Mouse (Mus musculus) embryonic facial prominence, embryonic 11.5 days (tissue): ENCODE results near the gene Rasgef1b. TPM values are rescaled to one million over a fixed set of nuclear protein-coding genes. Genes with fewer than 3 reads are reported as not detected.

Experiments
- ATAC-seq: fragments of 200-750 bp; cut with Nextera tagmentation; replicated peaks from 2 replicates; pipeline ENCODE4 v1.8.0; 2017; ENCODE audit warnings: low read depth; ENCODE audit not compliant: insufficient number of reproducible peaks, low FRiP score, low TSS enrichment
- DNase-seq: peaks from one replicate; pipeline ENCODE4 v3.0.0-alpha.2; 2015; ENCODE audit warnings: low spot score
- H3K27ac ChIP-seq: fragments of 300-500 bp; sonication (generic); replicated peaks from 2 replicates; pipeline ENCODE4 v1.5.1; 2014; ENCODE audit warnings: mild to moderate bottlenecking, low read depth, low read length, control low read depth
- H3K27me3 ChIP-seq: fragments of 300-500 bp; sonication (generic); 2 replicates; pipeline ENCODE4 v1.6.1; 2014; ENCODE audit warnings: mild to moderate bottlenecking, low read length, moderate library complexity, mixed read lengths; ENCODE audit not compliant: control insufficient read depth, insufficient read depth
- H3K36me3 ChIP-seq: fragments of 300-500 bp; sonication (generic); replicated peaks from 2 replicates; pipeline ENCODE4 v1.6.1; 2014; ENCODE audit warnings: low read depth, mild to moderate bottlenecking, low read length, moderate library complexity, mixed read lengths; ENCODE audit not compliant: control insufficient read depth, insufficient read depth
- H3K4me1 ChIP-seq: fragments of 300-500 bp; sonication (generic); 2 replicates; pipeline ENCODE4 v1.6.1; 2014; ENCODE audit warnings: low read length, mixed read lengths; ENCODE audit not compliant: control insufficient read depth, insufficient read depth
- H3K4me2 ChIP-seq: fragments of 300-500 bp; sonication (generic); 2 replicates; pipeline ENCODE4 v1.6.1; 2014; ENCODE audit warnings: low read depth, mild to moderate bottlenecking, control low read depth, low read length, moderate library complexity
- H3K4me3 ChIP-seq: fragments of 300-500 bp; sonication (generic); 2 replicates; pipeline ENCODE4 v1.5.1; 2014; ENCODE audit warnings: low read depth, low read length, control low read depth
- H3K9ac ChIP-seq: fragments of 300-500 bp; sonication (generic); replicated peaks from 2 replicates; pipeline ENCODE4 v1.6.1; 2014; ENCODE audit warnings: mild to moderate bottlenecking, control low read depth, low read length
- H3K9me3 ChIP-seq: fragments of 300-500 bp; sonication (generic); replicated peaks from 2 replicates; pipeline ENCODE4 v1.6.1; 2016; ENCODE audit warnings: mild to moderate bottlenecking, low read length, inconsistent platforms, mixed read lengths; ENCODE audit not compliant: control insufficient read depth
- WGBS: fragments of 180-500 bp; shearing (Covaris S2); extraction: QIAGEN DNeasy Blood & Tissue Kit; methylation state at CpG from one replicate; pipeline ENCODE4 v1.1.7; 2014; 5-methylcytosine and 5-hydroxymethylcytosine counted together
- polyA plus RNA-seq: library from polyadenylated mRNA; unstranded; fragments of >200 nt; fragmentation: Nextera tagmentation; extraction: Ambion mirVana; gene quantifications from 2 replicates; pipeline ENCODE4 v1.2.1, GENCODE M21; 2014

Gene Rasgef1b
- polyA plus RNA-seq, 1 experiment from 2014 or later: 14.2 TPM

DNA sequence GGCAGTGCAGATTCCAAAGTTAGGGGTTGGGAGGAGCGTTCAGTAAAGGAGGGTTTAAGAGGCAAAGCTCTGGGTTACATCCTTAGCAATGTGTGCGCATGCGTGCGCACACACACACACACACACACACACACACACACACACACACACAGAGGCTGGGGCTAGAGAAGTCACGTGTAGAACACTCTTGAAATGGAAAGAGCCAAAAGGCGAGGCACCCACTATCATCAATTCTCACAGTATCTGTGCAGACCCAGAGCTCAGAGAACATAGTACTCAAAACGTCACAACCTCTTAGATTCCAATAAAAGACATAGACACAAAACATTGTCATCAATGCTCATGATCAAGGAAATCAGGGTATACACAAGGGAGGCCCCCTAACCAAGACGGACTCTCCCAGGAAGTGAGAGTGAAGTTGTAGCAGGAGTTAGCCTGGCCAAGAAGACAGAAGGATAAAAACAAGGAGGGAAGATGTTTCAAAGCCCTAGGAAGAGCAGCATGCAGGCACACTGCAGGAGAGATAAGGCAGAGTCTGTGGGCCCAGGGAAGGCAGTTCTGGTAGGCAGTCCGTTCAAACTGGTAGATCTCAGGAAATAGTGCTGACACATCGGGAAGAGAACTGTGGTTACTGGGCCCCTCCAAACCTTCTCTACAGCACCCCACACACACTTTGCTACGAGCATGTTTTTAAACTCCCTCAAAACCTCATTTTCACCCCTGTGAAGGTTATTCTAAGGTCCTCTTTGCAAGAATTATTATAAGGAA lies 324.3 kb downstream of the Rasgef1b start:
- no peaks in the 10 kb centered on the region for H3K27me3 ChIP-seq
- no peak overlapping the region for H3K4me2 ChIP-seq
- no peaks in the 10 kb centered on the region for H3K9me3 ChIP-seq
- 88% methylated on average over 11 of the region's 11 CpGs for WGBS
- no peak overlapping the region for H3K27ac ChIP-seq
- DNase-seq: no peak
- no peak for ATAC-seq
- no peak overlapping the region for H3K9ac ChIP-seq
- H3K4me1 ChIP-seq: no peaks in the 10 kb centered on the region
- no peak overlapping the region for H3K4me3 ChIP-seq
- H3K36me3 ChIP-seq: no peaks in the 10 kb centered on the region

DNA sequence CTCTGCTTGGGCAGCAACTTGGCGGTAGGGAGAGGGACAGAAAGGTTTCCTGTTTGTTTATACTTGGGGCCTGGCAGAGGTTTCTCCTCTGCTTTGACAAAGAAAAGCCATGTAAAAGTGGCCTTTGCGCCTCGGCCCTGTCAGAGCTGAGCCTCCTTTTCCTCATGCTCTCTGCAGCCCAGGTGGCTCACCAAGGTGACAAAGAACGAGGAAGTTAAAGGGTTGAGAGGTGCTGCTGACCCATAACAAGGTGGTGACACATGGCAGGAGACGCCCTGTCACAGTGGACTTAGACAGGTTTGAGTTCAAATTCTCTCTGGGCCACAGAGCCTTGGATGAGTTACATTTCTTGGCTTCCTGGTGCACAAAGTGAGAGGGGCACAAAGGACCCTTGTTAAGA lies 325.5 kb downstream of the Rasgef1b start:
- Histone ChIP-seq H3K9me3 (no peaks in the 10 kb centered on the region), H3K4me1 (no peaks in the 10 kb centered on the region), H3K9ac (no peak overlapping the region), H3K27ac (no peak overlapping the region), H3K4me2 (no peak overlapping the region), H3K4me3 (no peak overlapping the region), H3K27me3 (no peaks in the 10 kb centered on the region), H3K36me3 (no peaks in the 10 kb centered on the region)
- DNase-seq: no peak
- WGBS: 55% methylated on average over 5 of the region's 5 CpGs
- ATAC-seq: no peak

DNA sequence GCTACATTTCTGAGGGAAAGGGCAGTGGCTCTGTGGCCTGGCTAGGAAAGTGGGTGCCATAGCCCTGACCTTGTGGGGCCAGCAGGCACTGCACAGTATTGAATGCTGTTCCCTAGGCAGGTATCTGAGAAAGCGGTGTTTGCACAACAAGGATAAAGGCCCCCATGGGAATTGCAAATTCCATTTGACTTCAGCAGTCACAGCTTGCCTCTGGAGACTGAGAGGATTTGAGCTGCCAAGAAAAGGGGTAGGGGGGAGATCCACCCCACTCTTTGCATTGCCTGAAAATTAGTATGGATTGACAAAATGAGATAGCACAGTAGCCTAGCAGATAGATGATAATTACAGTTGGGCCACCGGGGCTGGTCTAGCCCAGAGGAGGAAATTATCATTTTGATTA lies 326.1 kb downstream of the Rasgef1b start:
- no peaks in the 10 kb centered on the region for H3K4me1 ChIP-seq

DNA sequence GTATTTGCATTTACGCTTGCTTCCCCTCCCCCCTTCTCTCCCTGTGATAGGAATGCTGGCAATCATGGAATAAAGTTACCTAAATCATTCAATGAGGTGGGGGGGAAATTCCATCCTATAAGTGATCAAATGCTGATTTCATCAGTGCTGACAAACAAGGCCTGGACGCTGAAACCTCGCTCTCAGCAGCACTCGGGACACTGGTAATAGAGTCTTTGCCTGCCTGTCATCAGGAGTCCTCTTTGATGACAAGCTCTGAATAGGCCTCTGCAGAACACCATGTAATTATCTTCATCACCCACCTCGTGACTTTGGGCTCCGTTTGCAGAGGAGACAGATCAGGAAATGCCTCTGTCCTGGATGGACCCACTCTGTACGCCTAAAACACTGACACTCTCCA lies 326.6 kb downstream of the Rasgef1b start:
- Histone ChIP-seq H3K36me3 (no peaks in the 10 kb centered on the region), H3K4me3 (no peak overlapping the region), H3K27ac (no peak overlapping the region), H3K9me3 (no peaks in the 10 kb centered on the region), H3K27me3 (no peaks in the 10 kb centered on the region), H3K9ac (no peak overlapping the region), H3K4me1 (no peaks in the 10 kb centered on the region), H3K4me2 (no peak overlapping the region)
- peak; percentile 51 for ATAC-seq
- WGBS: 8% methylated on average over 7 of the region's 7 CpGs
- peak; percentile 59 for DNase-seq

More for the DNA sequence above, 326.1 kb downstream of the Rasgef1b start:
- ATAC-seq (peak; percentile 27; the same call in 1 of the 2 replicates), DNase-seq (no peak)
- no peaks in the 10 kb centered on the region for H3K27me3 ChIP-seq
- 32% methylated on average over 2 of the region's 2 CpGs for whole genome bisulfite sequencing
- H3K27ac ChIP-seq: no peak overlapping the region
- H3K4me3 ChIP-seq: no peak overlapping the region
- H3K9ac ChIP-seq: no peak overlapping the region
- no peak overlapping the region for H3K4me2 ChIP-seq
- H3K36me3 ChIP-seq: no peaks in the 10 kb centered on the region
- no peaks in the 10 kb centered on the region for H3K9me3 ChIP-seq

DNA sequence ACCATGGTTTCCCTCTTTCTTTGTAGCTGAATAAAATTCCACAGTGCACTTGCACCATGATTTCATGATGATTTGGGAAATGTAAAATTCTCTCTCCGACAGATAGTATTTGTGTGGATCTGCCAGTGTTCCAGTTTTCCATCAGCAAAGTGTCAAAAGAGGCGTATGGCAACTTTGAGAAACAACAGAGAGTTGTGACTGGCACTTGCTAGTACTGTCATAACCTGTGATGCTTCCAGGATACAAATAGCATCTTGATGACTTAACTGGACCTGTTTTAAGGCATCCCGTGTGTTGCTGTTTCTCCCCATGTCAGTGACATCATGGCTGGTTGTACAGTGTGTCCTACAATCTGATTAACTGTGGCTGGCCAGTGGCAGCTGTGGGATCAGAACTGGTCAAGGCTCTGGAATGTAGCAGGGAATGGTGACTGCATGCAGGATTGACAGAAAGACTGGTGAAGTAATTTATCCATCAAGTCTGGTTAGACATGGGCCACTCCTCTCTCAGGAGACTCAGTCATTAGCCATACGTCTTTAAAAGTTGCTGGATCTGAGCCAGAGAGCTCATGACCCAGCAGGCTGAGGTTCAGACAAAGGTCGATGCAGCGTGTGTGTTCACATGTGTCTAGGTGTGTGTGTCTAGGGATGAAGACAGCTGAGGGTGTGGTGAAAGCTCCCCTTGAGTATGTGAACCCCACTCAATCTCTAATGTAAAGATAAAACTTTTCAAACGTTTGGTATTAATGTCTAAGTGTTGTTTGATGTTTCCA lies 328.8 kb downstream of the Rasgef1b start:
- H3K9ac ChIP-seq: no peak overlapping the region
- H3K27ac ChIP-seq: no peak overlapping the region
- no peaks in the 10 kb centered on the region for H3K9me3 ChIP-seq
- H3K4me3 ChIP-seq: no peak overlapping the region
- H3K27me3 ChIP-seq: no peaks in the 10 kb centered on the region
- DNase-seq: no peak
- 55% methylated on average over 7 of the region's 7 CpGs for WGBS
- ATAC-seq: no peak
- H3K4me1 ChIP-seq: no peaks in the 10 kb centered on the region
- H3K36me3 ChIP-seq: no peaks in the 10 kb centered on the region
- no peak overlapping the region for H3K4me2 ChIP-seq

DNA sequence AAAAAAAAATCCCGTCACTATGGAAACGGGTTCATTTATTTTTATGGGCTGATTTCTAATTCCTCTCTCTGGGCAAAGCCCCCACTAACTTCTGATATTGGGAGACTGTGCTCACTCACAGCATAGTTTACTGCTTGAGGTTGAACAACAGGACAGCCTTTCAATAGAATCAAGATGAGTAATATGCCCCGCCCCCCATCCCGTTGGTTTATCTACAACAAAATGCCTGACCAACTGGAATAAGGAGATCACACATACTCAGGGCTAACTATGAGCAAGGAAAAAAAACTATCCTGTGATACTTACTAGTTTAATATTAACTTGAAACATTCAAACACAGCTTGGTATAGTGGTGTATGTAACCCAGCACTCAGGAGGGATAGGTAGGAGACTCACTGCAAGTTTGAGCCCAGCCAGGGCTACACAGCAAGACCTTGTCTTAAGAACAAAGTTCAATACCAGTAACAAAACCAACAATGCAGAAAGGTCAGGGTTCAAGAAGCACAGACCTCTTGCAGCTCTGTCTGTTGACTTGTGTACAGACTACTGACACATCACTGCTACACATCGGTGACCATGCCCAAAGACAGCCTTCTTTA lies 330.3 kb downstream of the Rasgef1b start:
- no peak for ATAC-seq
- Histone ChIP-seq H3K4me2 (no peak overlapping the region), H3K4me3 (no peak overlapping the region), H3K9ac (no peak overlapping the region), H3K9me3 (no peaks in the 10 kb centered on the region), H3K27ac (no peak overlapping the region), H3K27me3 (no peaks in the 10 kb centered on the region), H3K36me3 (no peaks in the 10 kb centered on the region), H3K4me1 (no peaks in the 10 kb centered on the region)
- DNase-seq: no peak
- 83% methylated on average over 5 of the region's 5 CpGs for WGBS

DNA sequence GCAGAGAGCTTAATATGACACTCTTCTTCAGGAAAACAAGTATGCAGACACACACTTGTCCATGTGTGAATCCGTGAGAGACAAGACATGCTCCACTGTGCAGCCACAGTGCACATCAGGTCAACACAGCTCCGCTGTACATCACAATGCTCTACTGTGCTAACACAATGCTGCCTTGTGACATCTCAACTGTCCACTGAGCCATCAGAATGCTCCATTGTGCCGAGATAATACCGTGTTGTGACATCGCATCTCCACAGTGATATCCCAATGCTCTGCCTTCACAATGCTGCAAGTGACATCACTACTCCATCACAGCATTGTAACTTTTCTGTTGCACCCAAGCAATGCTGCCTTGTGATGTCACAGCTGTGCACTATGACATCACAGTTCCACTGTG lies 334.3 kb downstream of the Rasgef1b start:
- Histone ChIP-seq H3K9ac (no peak overlapping the region), H3K27me3 (no peaks in the 10 kb centered on the region), H3K4me2 (no peak overlapping the region), H3K36me3 (no peaks in the 10 kb centered on the region), H3K27ac (no peak overlapping the region), H3K4me3 (no peak overlapping the region), H3K4me1 (no peaks in the 10 kb centered on the region), H3K9me3 (no peaks in the 10 kb centered on the region)
- ATAC-seq (no peak), DNase-seq (no peak)
- WGBS: 84% methylated on average over 5 of the region's 5 CpGs

DNA sequence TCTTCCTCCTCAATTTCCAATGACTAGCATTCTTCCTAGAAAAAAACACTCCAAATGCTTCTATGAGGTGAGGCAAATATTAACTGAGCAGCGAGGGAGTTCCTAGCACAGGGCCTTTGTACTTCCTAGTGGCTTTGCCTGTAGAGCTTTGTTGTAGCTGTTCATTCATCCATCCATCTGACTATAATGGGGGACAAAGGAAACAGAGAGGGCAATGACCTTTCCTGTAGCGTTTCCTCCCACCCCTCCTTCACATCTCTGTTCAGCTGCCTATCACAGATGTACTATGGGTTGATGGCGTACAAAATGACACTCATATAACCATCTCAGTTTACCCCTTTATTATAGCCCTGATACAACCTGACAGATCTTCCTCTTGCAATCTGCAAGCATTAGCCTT lies 337.3 kb downstream of the Rasgef1b start:
- WGBS: 39% methylated on average over 3 of the region's 3 CpGs
- Histone ChIP-seq H3K27me3 (no peaks in the 10 kb centered on the region), H3K4me3 (no peak overlapping the region)

More for the DNA sequence above, 337.3 kb downstream of the Rasgef1b start:
- no peaks in the 10 kb centered on the region for H3K9me3 ChIP-seq
- H3K27ac ChIP-seq: no peak overlapping the region
- H3K4me1 ChIP-seq: no peaks in the 10 kb centered on the region
- DNase-seq (no peak), ATAC-seq (peak; percentile 62; the same call in 1 of the 2 replicates)
- no peak overlapping the region for H3K9ac ChIP-seq
- H3K4me2 ChIP-seq: no peak overlapping the region
- no peaks in the 10 kb centered on the region for H3K36me3 ChIP-seq
